Mouse (Mus musculus): ENCODE results near the gene Dnah14. TPM values are rescaled to one million over a fixed set of nuclear protein-coding genes. Genes with fewer than 3 reads are reported as not detected.

The Dnah14 gene
- polyA plus RNA-seq (2014; fragmentation: Nextera tagmentation; extraction: Ambion mirVana): 1.8 and 2.2 TPM in 2 replicates

GRCm38 (mm10) chr1:181576322-181576721, at the start of gene Dnah14:
Dnah14 (plus strand) TSS chr1:181576559.
- H3K27me3 ChIP-seq (replicated peaks; ENCODE audit: control insufficient read depth, insufficient read depth, low read length): no peaks in the 10 kb centered on the region
- H3K4me2 ChIP-seq (ENCODE audit: low read length): no peak within 1 kb of the TSS
- no peak within 1 kb of the TSS for H3K9ac ChIP-seq (ENCODE audit: low read length)
- no peaks in the 10 kb centered on the region for H3K36me3 ChIP-seq (ENCODE audit: control insufficient read depth, insufficient read depth, low read length)
- H3K4me3 ChIP-seq (ENCODE audit: low read depth, low read length): no peak within 1 kb of the TSS
- ATAC-seq (replicated peaks; ENCODE audit: low FRiP score, low TSS enrichment, low read depth) (no peak), DNase-seq (ENCODE audit: low spot score) (no peak)
- H3K4me1 ChIP-seq (replicated peaks; ENCODE audit: control insufficient read depth, insufficient read depth, low read length): no peaks in the 10 kb centered on the region
- WGBS: 74% methylated on average over 12 of the region's 12 CpGs
- H3K27ac ChIP-seq (ENCODE audit: low read depth): no peak within 1 kb of the TSS
- no peaks in the 10 kb centered on the region for H3K9me3 ChIP-seq (ENCODE audit: control insufficient read depth, low read length)

- H3K9me3 ChIP-seq (ENCODE audit: control insufficient read depth, low read length): no peaks in the 10 kb centered on the region
- H3K4me1 ChIP-seq (replicated peaks; ENCODE audit: control insufficient read depth, insufficient read depth, low read length): 0 out of 2 replicates have a peak, but pooled peaks cover 1% of the 10 kb centered on the region
- no peak overlapping the region for H3K9ac ChIP-seq (ENCODE audit: low read length)
- DNase-seq (ENCODE audit: low spot score): no peak
- no peaks in the 10 kb centered on the region for H3K27me3 ChIP-seq (replicated peaks; ENCODE audit: control insufficient read depth, insufficient read depth, low read length)
- no peak overlapping the region for H3K4me3 ChIP-seq (ENCODE audit: low read depth, low read length)
- 73% methylated on average over 4 of the region's 4 CpGs for WGBS
- H3K27ac ChIP-seq (ENCODE audit: low read depth): no peak overlapping the region
- no peaks in the 10 kb centered on the region for H3K36me3 ChIP-seq (ENCODE audit: control insufficient read depth, insufficient read depth, low read length)
- no peak overlapping the region for H3K4me2 ChIP-seq (ENCODE audit: low read length)
- no peak for ATAC-seq (replicated peaks; ENCODE audit: low FRiP score, low TSS enrichment, low read depth)
These were observed 47.0 kb upstream of the Dnah14 start for GRCm38 (mm10) chr1:181529368-181529767.

- no peak overlapping the region for H3K4me3 ChIP-seq (ENCODE audit: low read depth, low read length)
- peaks cover 26% of the 10 kb centered on the region for H3K4me1 ChIP-seq (replicated peaks; ENCODE audit: control insufficient read depth, insufficient read depth, low read length)
- H3K36me3 ChIP-seq (ENCODE audit: control insufficient read depth, insufficient read depth, low read length): no peaks in the 10 kb centered on the region
- H3K9me3 ChIP-seq (ENCODE audit: control insufficient read depth, low read length): no peaks in the 10 kb centered on the region
- peak overlapping the region; percentile 4; the same call in 1 of the 2 replicates for H3K4me2 ChIP-seq (ENCODE audit: low read length)
- H3K9ac ChIP-seq (ENCODE audit: low read length): no peak overlapping the region
- DNase-seq (ENCODE audit: low spot score) (no peak), ATAC-seq (replicated peaks; ENCODE audit: low FRiP score, low TSS enrichment, low read depth) (peak; percentile 73)
- 26% methylated on average over 10 of the region's 10 CpGs for WGBS
- peak overlapping the region; percentile 72 for H3K27ac ChIP-seq (ENCODE audit: low read depth)
- H3K27me3 ChIP-seq (replicated peaks; ENCODE audit: control insufficient read depth, insufficient read depth, low read length): no peaks in the 10 kb centered on the region
These were observed 41.0 kb upstream of the Dnah14 start for GRCm38 (mm10) chr1:181535165-181535873.

- DNase-seq (ENCODE audit: low spot score): no peak
- no peaks in the 10 kb centered on the region for H3K27me3 ChIP-seq (replicated peaks; ENCODE audit: control insufficient read depth, insufficient read depth, low read length)
These were observed 38.5 kb upstream of the Dnah14 start for GRCm38 (mm10) chr1:181537627-181538525.

GRCm38 (mm10) chr1:181539846-181540769, 36.3 kb upstream of the Dnah14 start:
- DNase-seq (ENCODE audit: low spot score): no peak
- 59% methylated on average over 22 of the region's 22 CpGs for WGBS
- Histone ChIP-seq H3K27me3 (replicated peaks; ENCODE audit: control insufficient read depth, insufficient read depth, low read length) (no peaks in the 10 kb centered on the region), H3K4me2 (ENCODE audit: low read length) (no peak overlapping the region), H3K27ac (ENCODE audit: low read depth) (no peak overlapping the region), H3K9ac (ENCODE audit: low read length) (no peak overlapping the region), H3K36me3 (ENCODE audit: control insufficient read depth, insufficient read depth, low read length) (no peaks in the 10 kb centered on the region), H3K4me1 (replicated peaks; ENCODE audit: control insufficient read depth, insufficient read depth, low read length) (peaks cover 23% of the 10 kb centered on the region), H3K4me3 (ENCODE audit: low read depth, low read length) (no peak overlapping the region), H3K9me3 (ENCODE audit: control insufficient read depth, low read length) (no peaks in the 10 kb centered on the region)
- no peak; the same call in 1 of the 2 replicates for ATAC-seq (replicated peaks; ENCODE audit: low FRiP score, low TSS enrichment, low read depth)

More at GRCm38 (mm10) chr1:181537627-181538525, 38.5 kb upstream of the Dnah14 start:
- Histone ChIP-seq H3K9me3 (ENCODE audit: control insufficient read depth, low read length) (no peaks in the 10 kb centered on the region), H3K4me2 (ENCODE audit: low read length) (no peak overlapping the region), H3K4me1 (replicated peaks; ENCODE audit: control insufficient read depth, insufficient read depth, low read length) (peaks cover 32% of the 10 kb centered on the region), H3K36me3 (ENCODE audit: control insufficient read depth, insufficient read depth, low read length) (no peaks in the 10 kb centered on the region), H3K4me3 (ENCODE audit: low read depth, low read length) (no peak overlapping the region), H3K27ac (ENCODE audit: low read depth) (no peak overlapping the region), H3K9ac (ENCODE audit: low read length) (no peak overlapping the region)
- ATAC-seq (replicated peaks; ENCODE audit: low FRiP score, low TSS enrichment, low read depth): no peak
- WGBS: 90% methylated on average over 9 of the region's 9 CpGs

- DNase-seq (ENCODE audit: low spot score): no peak
These were observed 32.5 kb upstream of the Dnah14 start for GRCm38 (mm10) chr1:181543711-181544383.

GRCm38 (mm10) chr1:181545044-181545772, 31.2 kb upstream of the Dnah14 start:
- Histone ChIP-seq H3K9ac (ENCODE audit: low read length) (no peak overlapping the region), H3K27me3 (replicated peaks; ENCODE audit: control insufficient read depth, insufficient read depth, low read length) (no peaks in the 10 kb centered on the region), H3K27ac (ENCODE audit: low read depth) (no peak overlapping the region), H3K4me1 (replicated peaks; ENCODE audit: control insufficient read depth, insufficient read depth, low read length) (peaks cover 7% of the 10 kb centered on the region), H3K4me2 (ENCODE audit: low read length) (peak overlapping the region; percentile 36), H3K9me3 (ENCODE audit: control insufficient read depth, low read length) (no peaks in the 10 kb centered on the region), H3K36me3 (ENCODE audit: control insufficient read depth, insufficient read depth, low read length) (no peaks in the 10 kb centered on the region), H3K4me3 (ENCODE audit: low read depth, low read length) (no peak overlapping the region)
- 27% methylated on average over 23 of the region's 23 CpGs for WGBS
- DNase-seq (ENCODE audit: low spot score) (peak; percentile 72), ATAC-seq (replicated peaks; ENCODE audit: low FRiP score, low TSS enrichment, low read depth) (peak; percentile 54)

More at GRCm38 (mm10) chr1:181543711-181544383, 32.5 kb upstream of the Dnah14 start:
- no peaks in the 10 kb centered on the region for H3K27me3 ChIP-seq (replicated peaks; ENCODE audit: control insufficient read depth, insufficient read depth, low read length)
- no peak for ATAC-seq (replicated peaks; ENCODE audit: low FRiP score, low TSS enrichment, low read depth)
- 70% methylated on average over 5 of the region's 5 CpGs for WGBS
- H3K9ac ChIP-seq (ENCODE audit: low read length): no peak overlapping the region
- no peak overlapping the region for H3K4me3 ChIP-seq (ENCODE audit: low read depth, low read length)
- H3K36me3 ChIP-seq (ENCODE audit: control insufficient read depth, insufficient read depth, low read length): no peaks in the 10 kb centered on the region
- H3K4me2 ChIP-seq (ENCODE audit: low read length): no peak overlapping the region
- H3K4me1 ChIP-seq (replicated peaks; ENCODE audit: control insufficient read depth, insufficient read depth, low read length): peaks cover 12% of the 10 kb centered on the region
- no peak overlapping the region for H3K27ac ChIP-seq (ENCODE audit: low read depth)
- no peaks in the 10 kb centered on the region for H3K9me3 ChIP-seq (ENCODE audit: control insufficient read depth, low read length)

Data from intestine, embryonic 14.5 days (tissue).